Mouse (Mus musculus) activated CD4-positive, CD25-positive, alpha-beta regulatory T cell, adult 4 months (primary cell): Measurements from ENCODE around the gene Prm1. TPM values are rescaled to one million over a fixed set of nuclear protein-coding genes. Genes with fewer than 3 reads are reported as not detected.

Experiments used
- ATAC-seq: one replicate; pipeline ENCODE4 v1.8.0; 2017
- polyA plus RNA-seq, 2 experiments: library from polyadenylated mRNA; unstranded; fragments of 100-300 nt; shearing (Covaris generic); gene quantifications; one replicate each; pipeline ENCODE4 v1.2.1; 2017

Prm1 gene
- polyA plus RNA-seq, 2 experiments from 2014 or later, result 0.77 TPM; not detected in 1

- no peak for ATAC-seq
These were observed 23.1 kb downstream of the Prm1 start for GRCm38 (mm10) chr16:10782377-10783151.

DNA sequence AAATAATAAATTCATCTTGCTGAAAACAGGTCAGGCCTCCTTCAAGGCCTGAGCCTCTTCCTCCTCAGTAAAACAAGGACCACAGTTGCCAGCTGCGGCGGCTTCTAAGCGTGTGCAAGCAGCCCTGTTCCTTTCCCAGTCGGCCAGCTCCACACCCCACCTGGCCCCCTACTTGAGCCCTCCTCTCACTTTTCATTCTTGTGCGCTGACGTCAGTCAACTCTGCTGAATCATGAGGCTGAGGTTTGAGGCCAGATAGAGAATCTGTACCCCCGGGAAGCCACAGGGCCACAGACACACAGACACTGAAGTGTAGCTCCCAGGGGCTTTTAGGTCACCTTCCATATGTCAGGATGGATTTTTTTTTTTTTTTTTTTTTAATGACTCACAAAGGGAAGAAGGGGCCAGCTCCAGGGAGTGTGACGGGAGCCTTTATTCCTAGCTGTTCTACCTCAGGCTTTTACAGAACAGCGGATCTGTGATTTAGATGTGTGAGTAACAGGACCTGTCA lies 23.7 kb downstream of the Prm1 start:
- peak; percentile 4 for ATAC-seq

GRCm38 (mm10) chr16:10780631-10781120 lies 25.0 kb downstream of the Prm1 start:
- ATAC-seq, result no peak

DNA sequence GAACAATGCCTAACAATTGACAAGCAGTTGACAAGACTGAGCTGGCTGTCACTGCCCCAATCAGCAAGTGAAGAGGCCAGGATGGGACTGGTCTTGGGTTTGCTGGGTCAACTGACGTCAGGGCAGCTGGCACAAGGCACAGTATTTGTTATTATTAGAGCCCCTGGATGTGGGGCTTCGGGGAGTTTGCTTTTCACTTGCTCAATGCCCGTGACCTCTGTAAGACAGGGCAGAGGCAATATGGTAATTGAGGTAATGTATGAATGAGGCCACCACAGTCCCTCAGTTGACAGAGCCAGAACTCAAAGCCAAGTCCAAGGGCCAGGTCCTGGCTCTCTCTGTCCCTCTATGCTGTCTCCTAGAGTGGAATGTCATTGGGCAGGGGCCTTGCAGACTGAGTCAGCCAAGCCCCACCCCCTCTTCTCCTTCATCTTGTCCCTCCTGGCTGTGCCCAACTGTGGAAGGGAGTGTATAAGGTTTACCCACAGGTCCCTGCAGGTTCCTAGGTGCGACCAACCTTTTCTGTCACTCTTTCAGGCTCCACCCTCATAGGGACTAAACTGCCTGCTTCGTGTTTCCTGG lies 28.0 kb downstream of the Prm1 start:
- no peak for ATAC-seq

DNA sequence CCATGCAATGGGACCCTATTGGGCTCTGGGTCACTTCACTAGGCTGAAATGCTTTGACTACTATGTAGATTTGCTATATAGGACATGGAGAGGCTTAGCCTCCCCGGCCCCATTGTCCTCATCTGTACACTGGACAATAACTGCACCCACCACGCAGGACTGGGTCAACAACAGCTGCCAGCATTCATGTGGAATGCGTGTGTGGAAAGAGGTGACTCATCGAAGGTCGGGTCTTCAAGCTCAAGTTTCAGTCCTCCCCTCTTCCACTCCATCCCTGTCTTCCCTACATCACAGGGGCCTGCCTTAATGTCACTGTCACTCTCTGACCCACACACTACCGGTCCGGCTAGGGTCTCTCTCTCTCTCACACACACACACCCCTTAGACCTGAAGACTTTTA lies 29.3 kb downstream of the Prm1 start:
- no peak for ATAC-seq

- peak; percentile 6 for ATAC-seq
These were observed 30.9 kb downstream of the Prm1 start for GRCm38 (mm10) chr16:10774726-10775125.

DNA sequence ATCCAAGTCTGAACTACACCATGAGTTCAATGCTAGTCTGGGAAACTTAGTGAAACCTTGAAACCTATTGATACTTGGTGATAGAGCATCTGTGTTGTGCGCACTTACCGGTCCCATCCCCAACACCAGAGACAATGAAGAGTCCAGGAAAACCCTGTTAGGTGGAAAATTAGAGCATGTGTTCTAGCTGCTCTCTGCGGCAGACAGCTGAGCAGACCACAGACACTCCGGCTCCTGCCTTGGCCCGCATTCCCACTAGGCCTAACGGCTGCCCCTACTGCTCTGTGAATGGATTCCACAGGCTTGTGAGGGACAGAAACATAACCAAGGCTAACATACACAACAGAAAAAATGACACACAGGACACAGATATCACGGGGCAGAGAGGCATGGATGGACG lies 32.1 kb downstream of the Prm1 start:
- no peak for ATAC-seq

DNA sequence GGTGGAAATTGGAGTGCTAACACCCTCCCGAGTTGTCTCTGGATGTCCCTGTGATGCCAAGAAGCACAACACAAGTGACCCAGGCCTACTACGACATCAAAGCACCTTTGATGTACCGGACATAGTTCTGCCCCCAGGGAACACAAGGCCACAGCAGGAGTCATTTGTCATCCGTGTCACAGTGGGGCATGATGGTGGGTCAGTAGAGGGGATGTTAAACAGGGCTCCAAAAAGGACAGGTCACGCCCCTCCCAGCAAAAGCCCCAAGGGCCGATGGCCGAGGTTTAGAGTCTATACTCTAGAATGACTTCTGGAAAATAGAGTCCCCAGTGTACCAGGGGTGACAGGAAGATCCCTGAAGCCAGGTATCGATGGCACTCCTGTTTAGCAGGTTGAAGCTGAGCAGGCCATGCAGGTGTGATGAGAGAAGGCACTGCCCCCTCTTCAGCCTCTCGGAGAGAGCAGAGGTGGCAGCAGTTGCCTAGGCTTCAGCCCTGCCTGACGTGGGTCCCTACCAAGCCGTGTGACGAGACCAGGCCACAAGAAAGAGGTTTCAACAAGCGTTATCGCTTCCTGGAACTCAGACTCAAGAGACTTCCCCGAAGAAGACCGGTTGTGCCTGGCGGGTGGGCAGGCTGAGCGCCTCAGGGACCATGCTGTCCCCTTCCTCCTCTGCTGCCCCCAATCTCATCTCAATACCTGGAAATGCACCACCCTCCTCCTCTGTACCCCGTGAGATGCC lies 33.7 kb downstream of the Prm1 start:
- peak; percentile 80 for ATAC-seq

GRCm38 (mm10) chr16:10770531-10771325 lies 34.9 kb downstream of the Prm1 start:
- no peak for ATAC-seq

DNA sequence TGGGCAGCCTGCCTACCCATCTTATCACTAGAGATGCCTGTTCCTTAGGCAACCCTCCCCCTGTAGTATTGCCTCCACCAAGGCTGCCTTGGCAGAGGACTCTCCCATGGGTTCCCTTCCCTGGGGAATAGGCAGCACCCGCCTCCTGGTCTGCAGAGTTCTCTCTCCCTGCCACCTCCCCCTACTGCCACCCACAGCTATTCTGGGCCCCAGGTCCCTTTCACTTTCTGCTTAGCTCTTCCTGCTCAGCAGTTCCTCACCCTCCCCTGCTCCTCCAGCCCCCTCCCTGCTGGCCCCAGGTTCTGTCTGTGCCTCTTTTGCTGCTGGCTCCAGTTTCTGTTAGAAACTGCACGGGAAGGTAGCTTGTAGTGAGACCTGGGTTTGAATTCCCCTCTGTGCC lies 36.0 kb downstream of the Prm1 start:
- peak; percentile 72 for ATAC-seq

GRCm38 (mm10) chr16:10768821-10769220 lies 36.8 kb downstream of the Prm1 start:
- no peak for ATAC-seq

DNA sequence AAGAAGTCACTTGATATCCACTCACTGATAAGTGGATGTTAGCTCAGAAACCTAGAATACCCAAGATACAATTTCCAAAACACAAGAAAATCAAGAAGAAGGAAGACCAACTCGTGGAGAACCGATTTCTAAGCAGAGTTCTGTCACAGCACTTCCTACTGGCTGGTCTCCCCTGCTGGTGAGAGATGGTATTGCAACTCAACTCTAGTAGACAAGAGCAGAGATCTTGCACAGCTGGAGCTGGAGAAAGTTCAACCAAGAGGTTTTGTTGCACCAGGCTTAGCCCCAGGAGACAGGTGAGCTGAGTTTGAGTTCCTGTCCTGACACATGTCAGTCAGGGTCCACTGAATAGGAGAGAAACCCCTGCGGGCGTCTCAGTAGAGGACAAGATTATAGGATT lies 38.5 kb downstream of the Prm1 start:
- ATAC-seq, result peak; percentile 12

DNA sequence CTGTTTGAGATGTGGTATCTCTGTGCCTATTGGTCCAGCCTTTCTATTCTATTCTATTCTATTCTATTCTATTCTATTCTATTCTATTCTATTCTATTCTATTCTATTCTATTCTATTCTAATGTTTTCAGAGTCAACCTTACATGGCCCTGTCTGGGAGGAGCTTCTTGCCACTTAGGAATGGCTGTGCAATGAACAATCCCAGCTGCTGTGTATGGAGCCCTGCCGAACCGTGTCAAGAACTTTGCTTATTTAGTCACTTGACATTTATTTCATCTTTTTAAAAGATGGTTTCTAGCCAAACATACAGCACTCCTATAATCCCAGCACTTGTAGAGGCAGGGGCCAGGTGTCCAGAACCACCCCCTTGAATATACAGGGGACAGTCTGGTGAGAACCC lies 41.3 kb downstream of the Prm1 start:
- no peak for ATAC-seq

GRCm38 (mm10) chr16:10763540-10764264 lies 41.9 kb downstream of the Prm1 start:
- no peak for ATAC-seq

DNA sequence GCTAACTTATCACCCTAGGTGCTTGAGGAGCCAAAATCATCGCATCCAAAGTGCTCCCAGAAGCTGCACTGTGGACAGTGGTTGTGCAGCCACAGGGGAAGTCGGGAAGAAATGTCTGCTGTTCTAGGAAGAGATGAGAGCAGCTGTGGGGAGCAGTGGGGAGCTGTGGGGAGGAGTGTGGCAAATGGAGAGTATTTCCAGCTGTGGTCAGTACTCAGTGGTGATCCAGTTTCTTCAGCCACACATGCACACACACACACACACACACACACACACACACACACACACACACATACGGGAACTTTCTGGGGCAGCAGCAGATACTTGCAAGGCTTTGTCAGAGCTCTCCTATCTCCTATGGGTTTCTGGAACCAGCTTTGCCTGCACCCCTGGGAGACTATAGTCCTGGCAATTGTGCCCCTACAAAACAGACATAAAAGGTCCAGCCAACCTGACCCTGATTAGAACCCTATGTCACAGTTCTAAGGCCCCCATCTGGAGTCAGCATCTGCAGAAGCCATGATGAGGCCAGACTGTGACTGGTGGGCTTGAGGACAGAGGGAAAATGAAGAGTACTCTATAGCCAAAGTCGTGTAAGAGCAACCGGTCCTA lies 43.0 kb downstream of the Prm1 start:
- no peak for ATAC-seq

DNA sequence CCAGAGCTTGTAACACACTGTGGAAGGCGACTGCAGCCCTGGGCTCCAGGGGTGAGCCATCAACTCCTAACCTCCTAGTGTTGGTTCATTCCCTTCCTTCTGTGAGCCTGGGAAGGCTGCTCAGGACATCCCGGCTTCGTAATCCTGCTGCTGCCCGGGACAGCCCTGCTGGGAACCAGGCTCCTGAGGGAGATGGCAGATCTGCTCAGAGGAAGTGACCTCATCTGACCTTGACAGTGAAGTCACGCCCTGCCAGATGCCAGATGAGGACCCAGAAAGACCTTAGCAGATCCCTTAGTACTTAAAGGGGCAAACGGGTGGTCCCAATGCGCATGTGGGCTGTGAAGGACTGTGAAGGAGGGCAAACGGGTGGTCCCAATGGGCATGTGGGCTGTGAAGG lies 44.5 kb downstream of the Prm1 start:
- ATAC-seq, result no peak

GRCm38 (mm10) chr16:10756168-10756567 lies 49.5 kb downstream of the Prm1 start:
- ATAC-seq, result no peak

GRCm38 (mm10) chr16:10754521-10755296 lies 50.9 kb downstream of the Prm1 start:
- ATAC-seq, result no peak

DNA sequence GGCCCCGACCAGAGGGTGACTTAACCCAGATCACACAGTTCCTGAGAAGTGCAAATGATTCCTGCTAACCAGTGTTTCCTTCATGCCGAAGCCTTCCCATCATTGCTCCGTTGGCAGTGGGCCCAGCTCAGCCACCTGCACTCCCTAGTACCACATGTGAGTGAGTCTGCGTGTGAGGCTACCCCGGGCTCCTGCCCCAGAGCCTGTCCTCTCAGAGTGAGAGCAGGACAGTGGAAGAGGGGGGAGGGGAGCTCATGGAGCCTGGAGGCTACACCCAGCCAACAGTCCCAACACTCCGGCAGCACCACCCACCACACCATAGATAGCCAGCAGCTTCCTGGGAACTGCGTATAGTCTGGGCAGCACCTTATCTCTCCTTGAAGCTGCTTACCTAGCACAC lies 55.8 kb downstream of the Prm1 start:
- ATAC-seq, result no peak

- no peak for ATAC-seq
These were observed 56.4 kb downstream of the Prm1 start for GRCm38 (mm10) chr16:10749226-10749625.
